Mouse (Mus musculus) heart, postnatal 36 days (tissue): Measurements from ENCODE around the gene Tnp2. TPM values are rescaled to one million over a fixed set of nuclear protein-coding genes. Genes with fewer than 3 reads are reported as not detected.
A peak's percentile ranks its signal among the peaks of the same experiment; 100 is the strongest.

ENCODE experiments used
- DNase-seq, 2 experiments: peaks; one replicate each; pipeline ENCODE4 v3.0.0; 2021 to 2022
- intact Hi-C: fragments of 180-260 bp; cut with DNase I; formaldehyde crosslinking; loops from one replicate; pipeline ENCODE4 v1.15.1; 2025
- total RNA-seq, 2 experiments: library from RNA; stranded (reverse); gene quantifications; 2 replicates each; pipeline ENCODE4 v1.2.3; 2021

Tnp2 gene
- total RNA-seq, 2 experiments from 2014 or later: not detected

GRCm38 (mm10) chr16:10771769-10772510, 16.5 kb downstream of the Tnp2 start:
- intact Hi-C loops: no loop called here

GRCm38 (mm10) chr16:10770531-10771325, 17.7 kb downstream of the Tnp2 start:
- intact Hi-C loops: no loop called here
- DNase-seq: no peak

More at GRCm38 (mm10) chr16:10771769-10772510, 16.5 kb downstream of the Tnp2 start:
- no peak for DNase-seq

- DNase-seq: no peak
These were observed 18.8 kb downstream of the Tnp2 start for GRCm38 (mm10) chr16:10769661-10770060.

GRCm38 (mm10) chr16:10768821-10769220, 19.6 kb downstream of the Tnp2 start:
- intact Hi-C loops: loop anchor here (5.0 kb wide), 1 partner anchor 102 kb away; no protein-coding TSS in a partner anchor
- no peak for DNase-seq

More at GRCm38 (mm10) chr16:10769661-10770060, 18.8 kb downstream of the Tnp2 start:
- intact Hi-C loops: loop anchor here (5.0 kb wide), 1 partner anchor 102 kb away; no protein-coding TSS in a partner anchor

- intact Hi-C loops: loop anchor here (2.0 to 5.0 kb wide), 2 partner anchors 100 to 126 kb away; no protein-coding TSS in a partner anchor
These were observed 21.3 kb downstream of the Tnp2 start for GRCm38 (mm10) chr16:10767158-10767557.

GRCm38 (mm10) chr16:10764323-10764722, 24.1 kb downstream of the Tnp2 start:
- no peak for DNase-seq
- intact Hi-C loops: no loop called here

More at GRCm38 (mm10) chr16:10767158-10767557, 21.3 kb downstream of the Tnp2 start:
- DNase-seq: peak; percentile 73 to 75

- DNase-seq: peak in 1 of 2 experiments; percentile 28
- intact Hi-C loops: no loop called here
These were observed 24.8 kb downstream of the Tnp2 start for GRCm38 (mm10) chr16:10763540-10764264.

GRCm38 (mm10) chr16:10762569-10763180, 25.8 kb downstream of the Tnp2 start:
- intact Hi-C loops: no loop called here
- DNase-seq: no peak

- DNase-seq: peak; percentile 26 to 29
- intact Hi-C loops: loop anchor here (2.0 kb wide), 2 partner anchors 18 to 32 kb away; no protein-coding TSS in a partner anchor
These were observed 27.3 kb downstream of the Tnp2 start for GRCm38 (mm10) chr16:10761182-10761581.

GRCm38 (mm10) chr16:10756168-10756567, 32.3 kb downstream of the Tnp2 start:
- no peak for DNase-seq
- intact Hi-C loops: no loop called here

- DNase-seq: no peak
- intact Hi-C loops: no loop called here
These were observed 33.8 kb downstream of the Tnp2 start for GRCm38 (mm10) chr16:10754521-10755296.

GRCm38 (mm10) chr16:10749824-10750223, 38.6 kb downstream of the Tnp2 start:
- intact Hi-C loops: no loop called here
- DNase-seq: no peak

GRCm38 (mm10) chr16:10749226-10749625, 39.2 kb downstream of the Tnp2 start:
- DNase-seq: no peak
- intact Hi-C loops: no loop called here

- peak in 1 of 2 experiments; percentile 22 for DNase-seq
- intact Hi-C loops: loop anchor here (2.0 kb wide), 1 partner anchor 44 kb away; the partner anchor contains the start of gene Socs1
These were observed 47.4 kb downstream of the Tnp2 start for GRCm38 (mm10) chr16:10741082-10741481.

- peak; percentile 30 to 44 for DNase-seq
- intact Hi-C loops: loop anchor here (2.0 kb wide), 2 partner anchors 45 to 49 kb away; partner anchors contain the start of gene Socs1
These were observed 48.5 kb downstream of the Tnp2 start for GRCm38 (mm10) chr16:10739854-10740398.

GRCm38 (mm10) chr16:10738866-10739265, 49.6 kb downstream of the Tnp2 start:
- no peak for DNase-seq
- intact Hi-C loops: loop anchor here (2.0 kb wide), 1 partner anchor 48 kb away; no protein-coding TSS in a partner anchor
